22 mouse cellular contexts compared by ENCODE assay signal in the genomic region with DNA sequence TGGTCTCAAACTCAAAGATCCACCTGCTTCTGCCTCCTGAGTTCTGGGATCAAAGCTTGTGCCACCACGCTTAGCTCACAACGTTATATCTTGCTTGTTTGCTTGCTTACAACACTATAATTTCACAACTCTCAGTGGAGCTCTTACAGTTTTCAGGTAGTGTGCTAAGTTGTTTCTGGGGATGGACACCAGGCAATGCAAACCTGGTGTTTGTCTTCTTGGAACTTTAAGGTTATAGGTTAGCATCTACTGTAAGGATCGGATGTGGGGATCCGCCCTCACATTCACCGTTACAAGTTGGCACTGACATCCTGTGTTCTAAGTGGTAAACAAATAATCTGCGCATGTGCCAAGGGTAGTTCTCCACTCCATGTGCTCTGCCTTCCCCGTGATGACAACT. TPM values are rescaled to one million over a fixed set of nuclear protein-coding genes. Genes with fewer than 3 reads are reported as not detected.
DNase-seq lines count a peak whose midpoint lies in the region; ATAC-seq and TF ChIP-seq lines count a peak whose summit lies in the region.
"Had no signal": no experiment of that assay in that cellular context is flagged by ENCODE, and none has a peak within 500 bp of the region (broad histone marks: within the 10 kb centered on the region; RNA-seq: fewer than 3 reads in every experiment).

No protein-coding gene starts in this region.

- TF ChIP-seq CTCF in forebrain, postnatal 0 days (IDR thresholded peaks at IDR 0.05; ENCODE audit: low read depth): no peak

- ATAC-seq in heart, embryonic 12.5 days (ENCODE audit: insufficient number of reproducible peaks, low FRiP score): no peak
- ATAC-seq in forebrain, postnatal 0 days: no peak
- ATAC-seq: activated CD4-positive, CD25-positive, alpha-beta regulatory T cell, adult 4 months; CD4-positive, CD25-positive, alpha-beta regulatory T cell, adult 4 months; Patski had no signal

- H3K9ac ChIP-seq in heart, embryonic 12.5 days: no peak overlapping the region
- H3K9ac ChIP-seq in forebrain, postnatal 0 days: no peak overlapping the region

- peak; percentile 49 for DNase-seq in heart, adult 11 months
- DNase-seq in T-cell, adult 2 months (ENCODE audit: low spot score): peak; percentile 39
- peak; percentile 53 for DNase-seq in induced T-regulatory cell, adult 2 months (ENCODE audit: low read depth)
- peak; percentile 56 for DNase-seq in naive thymus-derived CD4-positive, alpha-beta T cell, adult 2 months (ENCODE audit: low read depth)
- no peak for DNase-seq in forebrain, postnatal 0 days
- DNase-seq in kidney, postnatal 14 days: no peak
- DNase-seq in yolk sac, embryonic 10.5 days (ENCODE audit: low spot score): no peak
- DNase-seq: adrenal gland, adult 2 months; adrenal gland, adult 8-10 months; adrenal gland, postnatal 10 days; adrenal gland, postnatal 14 days; adrenal gland, postnatal 25 days; adrenal gland, postnatal 36 days; B cell, adult 2 months; cerebellum, adult 11 months; cerebellum, adult 11-12 months; cerebellum, adult 18-20 months had no signal

- no peaks in the 10 kb centered on the region for H3K27me3 ChIP-seq in heart, embryonic 12.5 days (replicated peaks)
- no peaks in the 10 kb centered on the region for H3K27me3 ChIP-seq in forebrain, postnatal 0 days (ENCODE audit: insufficient read depth, low read length)
- H3K27me3 ChIP-seq: Patski had no signal

- H3K4me3 ChIP-seq in heart, embryonic 12.5 days: no peak overlapping the region
- no peak overlapping the region for H3K4me3 ChIP-seq in forebrain, postnatal 0 days (ENCODE audit: low read depth, low read length)

- 89% methylated on average over 7 of the region's 7 CpGs for WGBS in heart, embryonic 12.5 days
- 95% methylated on average over 6 of the region's 7 CpGs for WGBS in forebrain, postnatal 0 days

- no peak overlapping the region for H3K27ac ChIP-seq in heart, embryonic 12.5 days (ENCODE audit: poor library complexity, severe bottlenecking)
- H3K27ac ChIP-seq in forebrain, postnatal 0 days (ENCODE audit: low read depth, low read length): no peak overlapping the region

- no peak overlapping the region for H3K4me2 ChIP-seq in heart, embryonic 12.5 days
- H3K4me2 ChIP-seq in forebrain, postnatal 0 days (ENCODE audit: low read depth): no peak overlapping the region

- H3K9me3 ChIP-seq in heart, embryonic 12.5 days (replicated peaks): no peaks in the 10 kb centered on the region
- no peaks in the 10 kb centered on the region for H3K9me3 ChIP-seq in forebrain, postnatal 0 days (ENCODE audit: low read length)
- H3K9me3 ChIP-seq: G1E had no signal

- H3K36me3 ChIP-seq in heart, embryonic 12.5 days: no peaks in the 10 kb centered on the region
- H3K36me3 ChIP-seq in forebrain, postnatal 0 days (ENCODE audit: insufficient read depth): no peaks in the 10 kb centered on the region
- H3K36me3 ChIP-seq: G1E had no signal

- peaks cover 7% of the 10 kb centered on the region for H3K4me1 ChIP-seq in heart, embryonic 12.5 days (replicated peaks)
- no peaks in the 10 kb centered on the region for H3K4me1 ChIP-seq in forebrain, postnatal 0 days (ENCODE audit: insufficient read depth)

RNA-seq across cellular contexts. Expression of a gene that starts 16.9 kb away (rescaled TPM):
- polyA plus RNA-seq in heart, embryonic 12.5 days (2016; fragmentation: Nextera tagmentation; extraction: Ambion mirVana): 16.3 and 16.5 TPM in 2 replicates
- 28.0 and 31.6 TPM in 2 replicates for total RNA-seq in forebrain, postnatal 0 days (2014; rRNA removed)
- 13.6 and 18.3 TPM in 2 replicates for polyA plus RNA-seq in forebrain, postnatal 0 days (2015; fragmentation: Nextera tagmentation; extraction: Ambion mirVana)

Comparison
In these comparisons a context has a peak if more than half of its experiments do, and no peak if none do; other contexts are left out.
1. DNase-seq: peak in heart, adult 11 months (single experiment), T-cell, adult 2 months (single experiment), induced T-regulatory cell, adult 2 months (single experiment) and naive thymus-derived CD4-positive, alpha-beta T cell, adult 2 months (single experiment); none in forebrain, postnatal 0 days (single experiment), kidney, postnatal 14 days (single experiment) and yolk sac, embryonic 10.5 days (single experiment).